Mouse (Mus musculus): ENCODE data around the gene Spint3.

DNA sequence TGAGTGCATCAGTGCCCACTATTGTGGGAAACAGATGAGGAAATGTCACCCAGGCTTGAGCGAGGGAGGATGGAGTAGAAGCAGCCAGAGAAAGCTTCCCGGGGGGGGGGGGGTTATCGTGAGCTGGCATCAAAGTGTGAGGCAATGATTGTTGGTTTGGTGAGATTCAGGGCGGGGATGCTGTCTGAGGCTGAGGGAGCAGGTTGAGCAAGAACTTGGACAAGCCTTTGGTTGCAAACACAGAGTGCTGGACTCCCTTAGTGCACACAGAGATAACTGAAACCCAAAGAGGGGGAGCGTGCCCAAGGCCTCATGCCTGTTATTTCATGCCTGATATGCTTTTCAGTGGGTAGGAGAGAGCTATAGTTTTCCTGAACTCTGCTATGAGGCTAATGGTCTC is 5.8 kb downstream of the Spint3 start:
- no peak for TF ChIP-seq POLR2A (IDR thresholded peaks at IDR 0.05; ENCODE audit: insufficient read length, low read depth)
- TF ChIP-seq MYOG (IDR thresholded peaks at IDR 0.05; ENCODE audit: control insufficient read depth in 1 of 3, insufficient read depth in 1 of 3, insufficient read length in 2 of 3, low read depth in 2 of 3): no peak
- TF ChIP-seq E2F4 (IDR thresholded peaks at IDR 0.05; ENCODE audit: insufficient read depth): no peak
- TF ChIP-seq USF1 (IDR thresholded peaks at IDR 0.05; ENCODE audit: low read depth): no peak
- no peak for TF ChIP-seq MYOD1 (IDR thresholded peaks at IDR 0.05; ENCODE audit: control insufficient read depth in 1 of 3, insufficient read length in 2 of 3, low read depth in 2 of 3)
- TF ChIP-seq TCF12 (IDR thresholded peaks at IDR 0.05; ENCODE audit: insufficient read depth, poor library complexity, severe bottlenecking): no peak
- TF ChIP-seq MAX (IDR thresholded peaks at IDR 0.05; ENCODE audit: low read depth): no peak
- no peak for TF ChIP-seq TCF3 (IDR thresholded peaks at IDR 0.05; ENCODE audit: insufficient read length, low read depth)
- TF ChIP-seq REST (IDR thresholded peaks at IDR 0.05; ENCODE audit: insufficient read depth, insufficient read length): no peak
- no peak for TF ChIP-seq SRF (IDR thresholded peaks at IDR 0.05; ENCODE audit: control insufficient read depth, insufficient read length, low read depth)
- TF ChIP-seq POLR2AphosphoS2 (IDR thresholded peaks at IDR 0.05; ENCODE audit: insufficient read length, low read depth): no peak
- TF ChIP-seq CEBPB (IDR thresholded peaks at IDR 0.05; ENCODE audit: insufficient read depth, poor library complexity, severe bottlenecking): no peak
